Mouse (Mus musculus) stomach, embryonic 16.5 days (tissue): ENCODE measurements around the gene Calml4. TPM values are rescaled to one million over a fixed set of nuclear protein-coding genes. Genes with fewer than 3 reads are reported as not detected.
"Not testable (repeated sequence)": the region's sequence is repeated elsewhere in the genome, so short reads cannot be mapped to it uniquely, and the experiment has no call there.

Source experiments
- ATAC-seq: fragments of 200-750 bp; cut with Nextera tagmentation; 2 replicates; pipeline ENCODE4 v1.8.0; 2017; ENCODE audit warnings: moderate number of reproducible peaks, moderate TSS enrichment; ENCODE audit not compliant: insufficient read depth, low FRiP score
- H3K27ac ChIP-seq: fragments of 300-500 bp; sonication (generic); 2 replicates; pipeline ENCODE4 v1.5.1; 2014; ENCODE audit warnings: low read length
- H3K27me3 ChIP-seq: fragments of 300-500 bp; sonication (generic); 2 replicates; pipeline ENCODE4 v1.6.1; 2014; ENCODE audit warnings: low read length, control low read depth, mixed read lengths; ENCODE audit not compliant: control insufficient read depth, insufficient read depth
- H3K36me3 ChIP-seq: fragments of 300-500 bp; sonication (generic); 2 replicates; pipeline ENCODE4 v1.6.1; 2014; ENCODE audit warnings: low read length; ENCODE audit not compliant: control insufficient read depth, insufficient read depth
- H3K4me1 ChIP-seq: fragments of 300-500 bp; sonication (generic); 2 replicates; pipeline ENCODE4 v1.6.1; 2014; ENCODE audit warnings: low read length, control low read depth, mixed read lengths; ENCODE audit not compliant: control insufficient read depth, insufficient read depth
- H3K4me2 ChIP-seq: fragments of 300-500 bp; sonication (generic); 2 replicates; pipeline ENCODE4 v1.6.1; 2014; ENCODE audit warnings: low read depth, low read length, mixed read lengths
- H3K4me3 ChIP-seq: fragments of 300-500 bp; sonication (generic); replicated peaks from 2 replicates; pipeline ENCODE4 v1.5.1; 2014; ENCODE audit warnings: mild to moderate bottlenecking, low read length
- H3K9ac ChIP-seq: fragments of 300-500 bp; sonication (generic); 2 replicates; pipeline ENCODE4 v1.6.1; 2014; ENCODE audit warnings: low read length
- H3K9me3 ChIP-seq: fragments of 300-500 bp; sonication (generic); replicated peaks from 2 replicates; pipeline ENCODE4 v1.6.1; 2016; ENCODE audit warnings: low read length, control low read depth; ENCODE audit not compliant: control insufficient read depth
- WGBS: fragments of 180-500 bp; shearing (Covaris S2); extraction: QIAGEN DNeasy Blood & Tissue Kit; methylation state at CpG from one replicate; pipeline ENCODE4 v1.1.7; 2014; 5-methylcytosine and 5-hydroxymethylcytosine counted together
- polyA plus RNA-seq: library from polyadenylated mRNA; unstranded; fragments of >200 nt; fragmentation: Nextera tagmentation; extraction: Ambion mirVana; gene quantifications from 2 replicates; pipeline ENCODE4 v1.2.1, GENCODE M21; 2015

The Calml4 gene
- polyA plus RNA-seq, 1 experiment from 2014 or later = 47.7 TPM

DNA sequence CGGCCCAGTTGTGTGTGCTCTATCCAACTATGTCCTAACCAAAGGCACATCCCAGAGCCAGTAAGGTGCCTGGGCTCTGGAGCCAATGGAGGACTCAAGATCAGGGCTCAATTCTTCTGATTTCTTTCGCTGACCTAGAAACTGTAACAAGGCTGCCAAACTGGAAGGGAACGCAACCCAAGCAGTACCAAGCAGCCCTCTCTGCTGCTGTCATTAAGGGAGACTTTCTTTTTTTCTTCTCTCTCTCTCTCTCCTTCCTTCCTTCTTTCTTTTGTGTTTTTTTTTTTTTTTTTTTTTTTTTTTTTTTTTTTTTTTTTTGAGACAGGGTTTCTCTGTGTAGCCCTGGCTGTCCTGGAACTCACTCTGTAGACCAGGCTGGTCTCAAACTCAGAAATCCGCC is 11.4 kb downstream of the Calml4 start:
- H3K9me3 ChIP-seq, H3K9ac ChIP-seq, ATAC-seq, H3K4me2 ChIP-seq, H3K4me3 ChIP-seq, H3K4me1 ChIP-seq, H3K27ac ChIP-seq, H3K36me3 ChIP-seq, H3K27me3 ChIP-seq: not testable (repeated sequence)
- 96% methylated on average over 4 of the region's 4 CpGs for WGBS

DNA sequence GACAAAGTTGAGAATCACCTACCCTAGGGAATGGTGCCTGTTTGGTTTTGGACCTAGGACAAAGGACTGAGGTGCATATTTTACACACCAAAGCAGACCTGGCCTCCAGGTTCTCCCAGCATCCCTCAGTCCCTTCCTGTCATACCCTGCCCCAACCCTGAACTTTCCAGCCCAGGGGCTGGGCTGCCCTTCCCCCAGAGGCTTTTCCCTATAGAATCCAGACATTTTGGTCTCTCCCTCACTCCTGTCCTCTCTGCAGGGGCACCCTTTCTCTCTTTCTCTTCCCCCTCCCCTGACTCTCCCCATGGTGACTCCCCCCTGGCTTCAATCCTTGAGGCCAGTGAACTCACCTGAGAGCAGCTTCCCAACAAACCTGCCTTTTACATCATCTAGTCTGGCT is 12.8 kb downstream of the Calml4 start:
- H3K4me3 ChIP-seq = no peak overlapping the region
- H3K4me1 ChIP-seq = peaks cover 5% of the 10 kb centered on the region; the same call in 1 of the 2 replicates
- H3K4me2 ChIP-seq = no peak overlapping the region
- no peak overlapping the region for H3K27ac ChIP-seq
- ATAC-seq = no peak
- H3K9me3 ChIP-seq = no peaks in the 10 kb centered on the region
- no peak overlapping the region for H3K9ac ChIP-seq
- H3K36me3 ChIP-seq = no peaks in the 10 kb centered on the region
- H3K27me3 ChIP-seq = no peaks in the 10 kb centered on the region

DNA sequence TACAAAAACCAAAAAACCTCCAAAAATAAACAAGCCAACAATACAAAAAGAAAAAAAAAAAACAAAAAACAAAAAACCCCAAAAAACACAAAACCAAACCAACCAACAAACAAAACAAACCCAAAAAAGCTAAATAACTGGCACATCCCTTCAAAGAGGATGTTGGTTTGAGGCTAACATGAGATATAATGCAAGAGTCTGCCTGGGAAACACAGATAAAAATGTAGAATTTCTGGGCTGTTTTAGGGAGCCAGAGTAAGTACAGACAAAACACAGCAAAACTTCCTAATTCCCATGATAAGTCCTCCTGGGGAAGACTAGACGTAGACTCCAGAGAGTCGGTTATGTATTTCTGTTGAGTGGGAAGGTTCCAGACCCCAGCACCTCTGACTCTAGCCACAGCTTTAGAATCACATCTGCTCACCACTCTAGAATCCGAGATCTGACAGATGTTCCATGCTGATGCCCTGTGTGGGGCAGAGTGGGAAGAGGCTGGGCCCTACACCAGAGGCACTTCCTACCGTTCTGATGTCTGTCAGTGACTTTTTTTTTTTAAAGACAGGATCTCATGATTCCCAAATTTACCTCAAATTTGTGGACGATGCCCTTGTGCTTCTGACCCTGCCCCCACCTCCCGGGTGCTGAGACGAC is 19.2 kb downstream of the Calml4 start:
- no peaks in the 10 kb centered on the region; the same call in 1 of the 2 replicates for H3K36me3 ChIP-seq
- no peak overlapping the region for H3K4me3 ChIP-seq
- WGBS = 79% methylated on average over 7 of the region's 7 CpGs
- H3K27me3 ChIP-seq = no peaks in the 10 kb centered on the region
- H3K4me1 ChIP-seq = peaks cover 10% of the 10 kb centered on the region; the same call in 1 of the 2 replicates
- H3K4me2 ChIP-seq = no peak overlapping the region
- no peak for ATAC-seq
- no peak overlapping the region for H3K27ac ChIP-seq
- no peaks in the 10 kb centered on the region for H3K9me3 ChIP-seq
- no peak overlapping the region for H3K9ac ChIP-seq

DNA sequence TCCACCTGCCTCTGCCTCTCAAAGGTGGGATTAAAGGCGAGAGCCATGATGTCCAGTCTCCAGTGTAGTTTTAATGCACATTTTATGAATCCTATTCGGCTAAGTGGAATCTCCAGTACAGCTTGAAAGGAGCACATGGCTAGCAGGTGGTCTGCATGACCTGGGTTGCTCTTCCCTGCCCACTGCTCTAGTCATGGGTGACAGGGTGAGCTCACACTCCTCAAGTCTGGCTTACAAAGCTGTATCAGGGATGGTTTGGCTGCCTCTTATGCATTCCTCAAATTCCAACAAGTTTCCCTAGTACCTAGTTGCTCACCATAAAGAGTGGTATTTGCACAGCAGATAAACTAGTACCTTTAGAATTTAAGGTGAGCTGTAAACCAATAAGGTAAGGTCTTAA is 19.9 kb downstream of the Calml4 start:
- no peak for ATAC-seq
- Histone ChIP-seq H3K4me3 (no peak overlapping the region), H3K27me3 (no peaks in the 10 kb centered on the region), H3K9ac (no peak overlapping the region), H3K36me3 (no peaks in the 10 kb centered on the region; the same call in 1 of the 2 replicates), H3K27ac (no peak overlapping the region), H3K4me2 (no peak overlapping the region), H3K4me1 (peaks cover 10% of the 10 kb centered on the region; the same call in 1 of the 2 replicates), H3K9me3 (no peaks in the 10 kb centered on the region)
- 77% methylated on average over 2 of the region's 2 CpGs for WGBS

DNA sequence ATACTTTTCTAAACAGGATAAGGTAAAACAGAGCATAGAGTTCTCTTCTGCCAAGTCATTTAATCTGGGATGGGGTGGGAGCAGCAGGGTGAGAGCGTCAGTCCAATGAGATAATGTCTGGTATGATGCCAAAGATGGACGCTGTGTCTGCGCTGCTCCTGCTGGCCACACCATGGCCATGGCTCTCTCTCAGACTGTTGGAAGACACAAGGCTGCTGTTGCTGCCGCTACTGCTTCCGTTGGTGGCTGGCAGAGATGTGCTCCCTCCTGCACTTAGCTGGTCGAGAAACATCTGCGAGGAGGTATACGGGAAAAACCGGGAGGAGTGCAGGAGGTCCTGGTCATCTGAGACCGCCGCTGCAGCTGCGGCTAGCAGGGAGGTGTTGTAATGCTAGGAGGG is 24.0 kb downstream of the Calml4 start:
- Histone ChIP-seq H3K27ac (no peak overlapping the region), H3K9me3 (no peaks in the 10 kb centered on the region), H3K27me3 (no peaks in the 10 kb centered on the region), H3K4me3 (no peak overlapping the region), H3K9ac (no peak overlapping the region), H3K36me3 (peaks cover 15% of the 10 kb centered on the region), H3K4me2 (no peak overlapping the region), H3K4me1 (no peaks in the 10 kb centered on the region)
- ATAC-seq = peak; percentile 44; the same call in 1 of the 2 replicates
- 66% methylated on average over 12 of the region's 12 CpGs for WGBS

DNA sequence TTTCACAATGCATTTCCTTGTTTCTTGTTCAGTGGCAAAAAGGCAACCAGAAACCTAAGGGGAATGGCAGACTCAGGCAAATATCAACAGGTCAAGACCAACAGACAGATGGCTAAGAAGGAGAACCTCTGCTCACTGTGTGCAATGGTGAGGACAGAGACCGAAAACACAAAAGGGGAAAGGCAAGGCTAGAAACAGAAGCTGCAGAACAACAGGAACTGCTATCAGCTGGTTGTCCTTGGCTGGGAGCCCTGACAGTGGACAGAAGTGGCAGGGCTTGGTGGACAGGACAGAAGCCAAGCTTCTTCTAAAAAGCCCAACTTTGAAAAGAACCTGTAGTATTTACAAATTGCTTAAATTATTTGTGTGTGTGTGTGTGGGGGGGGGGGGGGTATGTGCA is 36.6 kb downstream of the Calml4 start:
- no peaks in the 10 kb centered on the region for H3K9me3 ChIP-seq
- no peak overlapping the region for H3K9ac ChIP-seq
- H3K4me2 ChIP-seq = no peak overlapping the region
- WGBS = 82% methylated on average over 1 of the region's 1 CpGs
- no peaks in the 10 kb centered on the region for H3K27me3 ChIP-seq
- H3K36me3 ChIP-seq = peaks cover 14% of the 10 kb centered on the region
- ATAC-seq = no peak
- H3K4me3 ChIP-seq = no peak overlapping the region
- no peak overlapping the region for H3K27ac ChIP-seq
- H3K4me1 ChIP-seq = no peaks in the 10 kb centered on the region

DNA sequence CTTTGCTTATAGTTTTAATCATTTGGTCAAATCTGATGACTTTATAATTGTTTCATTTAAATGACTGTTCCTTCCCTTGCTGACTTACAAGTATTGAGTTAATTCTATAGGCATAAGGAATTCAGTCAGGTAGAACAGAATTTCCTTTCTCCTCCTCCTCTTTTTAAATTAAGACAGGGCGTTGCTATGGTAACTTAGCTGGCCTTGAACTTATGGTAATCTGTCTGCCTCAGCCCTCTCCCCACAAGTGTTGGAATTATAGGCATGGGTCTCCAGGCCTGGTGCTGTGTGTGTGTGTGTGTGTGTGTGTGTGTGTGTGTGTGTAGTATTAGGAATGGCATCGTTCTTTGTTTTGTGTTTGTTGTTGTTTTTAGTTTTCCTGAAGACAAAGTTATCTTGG is 43.9 kb downstream of the Calml4 start:
- H3K27ac ChIP-seq = no peak overlapping the region
- H3K4me2 ChIP-seq = no peak overlapping the region
- H3K4me1 ChIP-seq = no peaks in the 10 kb centered on the region
- no peak for ATAC-seq
- no peak overlapping the region for H3K4me3 ChIP-seq
- H3K36me3 ChIP-seq = 0 out of 2 replicates have a peak, but pooled peaks cover 6% of the 10 kb centered on the region
- H3K9ac ChIP-seq = no peak overlapping the region
- no peaks in the 10 kb centered on the region for H3K9me3 ChIP-seq
- no peaks in the 10 kb centered on the region for H3K27me3 ChIP-seq
- WGBS = 91% methylated on average over 2 of the region's 2 CpGs

DNA sequence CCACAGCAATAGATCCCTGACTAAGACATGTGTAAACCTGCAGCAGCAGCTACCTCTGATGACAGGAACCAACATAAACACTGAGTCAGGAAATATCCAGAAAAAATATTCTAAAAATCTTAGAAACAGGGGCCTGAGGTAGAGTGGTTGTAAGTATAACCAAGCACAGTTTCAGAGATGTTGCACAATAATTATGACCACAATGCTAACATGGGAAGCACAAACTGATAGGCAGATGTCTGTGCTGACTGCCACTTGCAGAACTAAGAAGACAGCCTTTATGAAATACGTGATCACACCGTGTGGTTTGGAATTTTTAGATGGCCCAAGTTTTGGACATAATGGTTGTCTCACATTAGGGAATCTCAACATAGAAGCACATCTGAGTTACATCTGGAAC is 46.0 kb downstream of the Calml4 start:
- Histone ChIP-seq H3K36me3 (0 out of 2 replicates have a peak, but pooled peaks cover 6% of the 10 kb centered on the region), H3K4me3 (no peak overlapping the region), H3K9ac (no peak overlapping the region), H3K4me2 (no peak overlapping the region), H3K27me3 (no peaks in the 10 kb centered on the region), H3K9me3 (no peaks in the 10 kb centered on the region), H3K27ac (no peak overlapping the region), H3K4me1 (no peaks in the 10 kb centered on the region)
- ATAC-seq = no peak
- 97% methylated on average over 2 of the region's 2 CpGs for WGBS

DNA sequence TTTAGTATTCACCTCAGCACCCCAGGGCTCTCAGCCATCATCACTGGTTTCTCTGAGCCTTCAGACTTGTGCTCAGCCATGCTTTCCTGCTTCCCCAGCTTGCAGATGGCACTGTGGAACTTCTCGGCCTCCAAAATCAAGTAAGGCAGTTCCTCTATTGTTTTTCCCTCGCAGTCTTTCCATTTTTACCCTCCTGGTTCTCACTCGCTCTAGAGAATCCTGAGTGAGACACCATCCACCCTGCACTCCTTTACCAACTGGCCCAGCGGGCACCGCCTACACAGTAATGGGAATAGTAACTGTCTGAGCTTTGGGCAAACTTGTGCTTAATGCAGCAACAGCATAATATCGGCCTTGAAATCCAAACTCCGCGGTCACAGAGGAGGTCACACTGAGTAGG is 47.2 kb downstream of the Calml4 start:
- Histone ChIP-seq H3K4me2 (no peak overlapping the region), H3K27me3 (no peaks in the 10 kb centered on the region), H3K9me3 (no peaks in the 10 kb centered on the region), H3K36me3 (0 out of 2 replicates have a peak, but pooled peaks cover 6% of the 10 kb centered on the region), H3K9ac (no peak overlapping the region), H3K4me3 (no peak overlapping the region), H3K27ac (no peak overlapping the region), H3K4me1 (no peaks in the 10 kb centered on the region)
- 97% methylated on average over 8 of the region's 8 CpGs for WGBS
- ATAC-seq = no peak
